Mouse (Mus musculus) right cerebral cortex, postnatal 25 days (tissue): ENCODE results near the gene Cacnb4.
A peak's percentile ranks its signal among the peaks of the same experiment; 100 is the strongest.

Source experiments
- DNase-seq: peaks from one replicate; pipeline ENCODE4 v3.0.0; 2022

Cacnb4 gene

GRCm38 (mm10) chr2:52676023-52676912 is at the start of gene Cacnb4:
Cacnb4 (minus strand) TSS chr2:52676831.
- peak; percentile 60 for DNase-seq

DNA sequence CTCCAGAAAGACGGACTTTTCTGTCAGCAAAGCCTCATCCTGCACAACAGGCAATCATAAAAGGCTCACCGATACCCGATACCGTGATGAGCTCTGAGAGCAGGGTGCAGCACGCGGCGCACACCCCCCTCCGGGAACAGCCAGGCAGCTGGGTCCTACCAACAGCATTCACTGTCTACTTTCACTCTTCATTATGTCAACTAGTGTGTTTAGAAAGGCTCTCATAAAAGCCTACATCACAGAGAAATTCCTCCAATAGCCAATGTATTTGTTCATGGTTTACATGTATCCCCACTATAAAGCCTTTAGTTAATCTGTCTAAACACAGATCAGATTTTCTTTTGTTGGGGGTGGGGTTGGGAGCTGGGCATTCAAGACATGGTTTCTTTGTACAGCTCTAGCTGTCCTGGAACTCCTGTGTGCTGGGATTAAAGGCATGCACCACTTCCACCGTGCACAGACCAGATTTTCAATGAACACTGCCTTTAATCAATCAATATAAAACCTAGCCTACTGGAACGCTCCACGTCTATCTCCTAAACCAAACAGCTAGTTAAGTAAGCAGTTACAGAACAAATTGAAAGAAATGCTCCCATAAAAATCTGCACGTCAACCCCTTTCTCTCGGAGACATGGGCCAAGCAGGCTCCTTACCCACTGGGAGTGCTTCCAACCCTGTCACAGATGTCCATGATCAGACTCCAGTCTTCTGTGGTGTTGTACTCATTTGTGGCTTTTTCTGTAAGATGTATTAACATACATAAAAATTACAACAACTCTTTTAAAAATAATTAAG is 43.8 kb upstream of the Cacnb4 start:
- no peak for DNase-seq

DNA sequence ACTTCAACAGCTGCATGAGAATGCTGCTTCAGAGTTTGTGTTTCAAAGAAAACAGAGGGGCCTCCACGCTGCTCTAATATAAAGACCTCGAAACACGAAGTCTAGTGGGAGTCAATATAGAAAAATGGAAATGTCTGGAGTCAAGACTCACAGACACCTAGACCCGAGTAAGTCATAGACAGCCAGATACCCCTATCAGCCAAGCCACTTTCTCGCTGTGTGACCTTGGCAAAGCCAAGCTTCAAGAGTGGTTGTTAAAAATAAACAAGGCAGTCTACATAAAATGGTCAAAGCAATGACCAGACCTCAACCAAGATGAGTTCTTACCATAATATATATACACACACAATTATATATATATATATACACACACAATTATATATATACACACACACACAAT is 40.4 kb upstream of the Cacnb4 start:
- DNase-seq, result no peak

DNA sequence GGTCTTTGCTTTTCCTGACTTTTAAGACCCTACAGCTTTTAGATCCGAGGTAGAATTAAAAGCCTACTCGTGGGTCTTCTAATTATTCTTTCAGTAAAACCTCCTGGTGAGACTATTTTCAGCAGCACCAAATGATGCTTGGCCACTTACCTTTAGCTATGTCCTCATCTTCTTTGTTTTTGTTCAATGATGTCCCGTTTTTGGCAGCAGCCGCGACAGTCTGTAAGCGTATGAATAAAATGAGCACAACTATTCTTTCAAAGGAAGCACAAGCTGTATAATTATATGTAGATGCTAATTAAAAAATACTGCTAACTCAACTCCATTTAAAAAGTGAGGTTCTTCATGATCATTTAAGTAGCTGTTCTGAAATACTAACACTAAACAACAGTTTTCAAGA is 38.9 kb upstream of the Cacnb4 start:
- DNase-seq, result peak; percentile 38

DNA sequence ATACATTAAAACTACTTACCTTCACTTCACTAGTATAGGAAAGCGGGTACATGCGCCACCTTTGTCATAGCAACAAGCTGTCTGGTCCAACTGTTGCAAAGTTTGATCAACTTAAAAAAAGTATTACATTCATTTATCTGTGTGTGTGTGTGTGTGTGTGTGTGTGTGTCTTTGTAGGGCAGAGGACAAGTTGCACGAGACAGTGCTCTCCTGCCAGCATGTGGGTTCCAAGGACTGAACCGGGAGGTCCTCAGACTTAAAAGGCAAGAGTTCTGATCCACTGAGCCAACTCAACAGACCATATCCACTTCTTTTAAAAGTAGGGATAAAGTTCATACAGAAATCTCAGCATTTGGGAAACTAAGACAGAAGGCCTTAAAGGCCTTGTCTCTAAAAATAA is 37.5 kb upstream of the Cacnb4 start:
- no peak for DNase-seq

DNA sequence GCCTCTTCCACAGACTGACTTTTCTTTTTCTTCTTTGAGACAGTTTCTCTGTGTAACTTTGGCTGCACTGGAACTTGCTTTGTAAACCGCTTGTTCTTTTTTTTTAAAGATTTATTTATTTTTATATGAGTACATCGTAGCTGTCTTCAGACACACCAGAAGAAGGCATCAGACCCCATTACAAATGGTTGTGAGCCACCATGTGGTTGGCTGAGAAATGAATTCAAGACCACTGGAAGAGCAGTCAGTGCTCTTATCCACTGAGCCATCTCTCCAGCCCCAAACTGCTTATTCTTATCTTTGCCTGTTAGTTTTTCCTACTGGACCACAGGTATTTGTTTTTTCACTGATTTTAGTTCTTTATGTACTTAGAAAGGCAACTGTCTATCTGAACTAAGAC is 34.2 kb upstream of the Cacnb4 start:
- DNase-seq, result no peak

DNA sequence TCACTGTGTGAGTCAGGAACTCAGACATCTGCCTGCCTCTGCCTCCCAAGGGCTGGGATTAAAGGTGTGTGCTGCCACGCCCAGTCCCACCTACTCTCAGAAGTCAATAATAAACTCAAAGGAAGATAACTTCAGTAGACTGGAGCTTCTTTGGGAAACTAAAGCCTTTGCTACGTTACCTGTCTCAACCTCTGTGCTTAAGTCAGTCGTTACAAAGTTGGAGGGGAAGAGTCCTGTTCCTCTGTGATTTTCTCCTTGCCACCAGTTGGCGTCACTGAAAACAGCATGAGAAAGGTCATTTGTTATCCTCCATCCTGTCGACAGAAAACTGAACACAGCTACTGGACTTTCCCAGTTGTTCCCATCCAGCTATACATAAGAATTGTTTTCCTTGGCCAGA is 32.8 kb upstream of the Cacnb4 start:
- DNase-seq, result no peak

DNA sequence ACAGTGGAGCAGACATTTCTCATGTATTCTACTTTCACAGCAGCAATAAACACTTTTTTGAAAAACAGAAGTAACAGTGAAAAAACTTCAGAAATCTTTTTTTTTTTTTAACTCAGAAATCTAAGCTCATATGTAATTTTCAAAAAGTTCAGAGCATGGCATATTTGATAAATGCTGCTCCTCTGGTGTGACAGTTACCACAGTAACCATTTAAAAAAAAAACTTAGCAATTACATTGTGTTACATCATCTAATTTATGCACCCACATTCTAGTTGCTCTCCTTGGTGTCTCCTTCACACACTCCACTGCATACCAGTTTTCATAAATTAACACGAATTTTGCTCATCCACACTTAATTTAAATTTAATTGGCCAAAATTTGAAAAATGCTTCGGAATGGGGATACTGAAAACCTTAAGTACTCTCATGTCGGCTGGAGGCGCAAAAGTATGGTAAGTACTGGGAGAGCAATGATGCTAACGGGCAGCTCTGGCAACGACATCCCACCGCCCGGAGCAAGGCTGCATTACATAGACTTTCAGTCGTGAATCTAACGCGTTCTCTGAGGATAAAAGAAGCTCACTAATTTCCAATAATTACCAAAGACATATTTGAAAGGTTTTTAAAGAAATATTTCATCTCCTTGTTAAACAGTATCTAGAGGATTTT is 24.9 kb upstream of the Cacnb4 start:
- DNase-seq, result no peak

GRCm38 (mm10) chr2:52700352-52700751 is 23.7 kb upstream of the Cacnb4 start:
- no peak for DNase-seq

DNA sequence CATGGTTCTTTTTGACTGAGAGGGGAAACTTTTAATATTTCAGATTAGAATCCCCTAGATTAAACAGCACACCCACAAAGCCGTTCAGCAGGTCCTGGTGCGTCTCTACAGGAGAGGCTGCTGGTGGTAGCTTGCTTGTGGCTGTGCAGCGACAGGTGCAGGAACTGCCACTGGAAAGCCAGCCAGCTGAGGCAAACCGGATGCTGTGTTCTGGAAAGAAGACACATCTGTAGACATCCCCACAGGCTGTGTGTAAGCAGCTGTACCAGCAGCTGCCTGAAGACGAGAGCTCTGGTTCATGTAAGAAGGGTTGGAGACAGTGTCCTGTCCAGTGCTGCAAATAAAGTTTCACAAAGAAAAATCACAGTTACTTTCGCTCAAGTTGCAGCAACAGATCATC is 18.0 kb upstream of the Cacnb4 start:
- no peak for DNase-seq

GRCm38 (mm10) chr2:52691745-52692144 is 15.1 kb upstream of the Cacnb4 start:
- DNase-seq, result no peak

- DNase-seq, result no peak
Observed at GRCm38 (mm10) chr2:52686601-52687000, 10.0 kb upstream of the Cacnb4 start.

DNA sequence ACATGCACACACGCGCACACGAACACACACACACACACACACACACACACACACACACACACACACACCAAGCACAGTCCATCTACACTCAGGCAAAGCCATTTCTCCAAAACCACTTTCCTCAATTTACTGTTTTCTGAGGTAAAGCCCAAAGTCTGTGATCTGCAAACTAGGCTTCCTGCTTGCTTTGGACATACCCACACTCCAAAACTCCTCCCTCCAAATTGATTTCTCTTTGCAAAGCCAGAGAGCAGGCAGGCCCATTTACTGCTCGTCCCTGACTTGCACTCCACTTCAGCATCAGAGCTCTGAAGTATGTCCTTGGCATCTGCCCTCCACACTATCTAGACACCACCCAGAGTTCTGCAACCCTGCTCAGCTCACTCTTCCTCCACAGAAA is 958 bp upstream of the Cacnb4 start:
- DNase-seq, result no peak

DNA sequence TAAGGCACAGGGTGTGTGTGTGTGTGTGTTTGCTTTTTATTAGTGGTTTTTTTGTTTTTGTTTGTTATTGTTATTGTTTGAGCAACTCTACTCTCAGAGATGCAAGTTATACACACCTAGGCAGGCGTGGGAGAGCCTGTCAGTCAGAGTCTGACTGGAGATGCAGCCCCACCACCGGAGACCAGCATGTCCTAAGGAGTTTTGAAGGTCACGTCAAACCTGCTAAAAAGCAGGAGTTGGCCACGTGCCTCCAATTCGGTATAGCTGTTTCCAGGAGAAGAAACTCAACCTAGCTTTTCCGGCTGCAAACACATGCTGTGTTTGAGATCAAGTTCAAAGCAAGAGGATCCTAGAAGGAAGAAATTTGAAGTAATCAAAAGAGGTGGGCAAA is 277 bp upstream of the Cacnb4 start:
- DNase-seq, result no peak

- DNase-seq, result peak; percentile 38
Observed at GRCm38 (mm10) chr2:52675278-52675987, 1.2 kb downstream of the Cacnb4 start.

DNA sequence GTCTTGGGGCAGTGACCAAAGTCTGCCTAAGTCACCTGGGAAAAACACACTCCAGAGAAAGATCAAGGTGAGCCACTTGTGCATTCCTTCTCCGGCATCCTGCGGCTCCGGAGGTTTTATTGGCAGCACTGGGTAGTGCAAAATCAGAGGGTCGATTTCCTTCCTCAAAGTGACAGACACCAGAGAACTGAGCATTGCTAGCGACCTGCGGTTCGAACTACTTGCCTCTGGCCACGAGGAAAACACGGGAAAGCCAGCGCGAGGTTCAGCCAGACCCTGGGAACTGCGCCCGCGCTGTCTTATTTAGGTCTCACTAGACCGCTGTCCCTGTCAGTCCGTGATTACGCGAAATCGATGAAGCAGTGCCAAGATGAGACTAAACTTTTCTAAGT is 1.7 kb downstream of the Cacnb4 start:
- no peak for DNase-seq

DNA sequence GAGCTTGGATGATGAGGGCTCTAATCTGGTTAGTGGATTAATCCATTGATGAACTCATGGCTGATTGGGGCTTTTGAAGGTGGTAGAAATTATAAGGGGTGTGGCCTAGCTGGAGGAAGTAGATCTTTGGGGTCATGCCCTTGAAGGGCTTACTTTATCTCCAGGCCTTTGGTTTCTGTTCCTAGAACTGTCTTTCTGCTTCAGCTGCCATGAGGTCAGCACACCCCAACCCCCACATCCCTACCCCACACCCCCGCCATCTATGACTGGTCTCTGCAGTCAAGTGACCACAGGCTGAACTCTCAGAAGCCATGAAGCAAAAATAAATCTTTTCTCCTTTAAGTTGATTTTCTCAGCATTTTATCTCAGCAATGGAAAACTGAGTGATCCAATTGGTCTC is 3.5 kb downstream of the Cacnb4 start:
- no peak for DNase-seq

GRCm38 (mm10) chr2:52670733-52671132 is 5.9 kb downstream of the Cacnb4 start:
- peak; percentile 61 for DNase-seq

- no peak for DNase-seq
Observed at GRCm38 (mm10) chr2:52668480-52668879, 8.2 kb downstream of the Cacnb4 start.

- no peak for DNase-seq
Observed at GRCm38 (mm10) chr2:52656722-52657121, 19.9 kb downstream of the Cacnb4 start.

- DNase-seq, result no peak
Observed at GRCm38 (mm10) chr2:52654541-52654940, 22.1 kb downstream of the Cacnb4 start.

GRCm38 (mm10) chr2:52651547-52651946 is 25.1 kb downstream of the Cacnb4 start:
- no peak for DNase-seq
